Mouse (Mus musculus): ENCODE results near the gene Qdpr.

DNA sequence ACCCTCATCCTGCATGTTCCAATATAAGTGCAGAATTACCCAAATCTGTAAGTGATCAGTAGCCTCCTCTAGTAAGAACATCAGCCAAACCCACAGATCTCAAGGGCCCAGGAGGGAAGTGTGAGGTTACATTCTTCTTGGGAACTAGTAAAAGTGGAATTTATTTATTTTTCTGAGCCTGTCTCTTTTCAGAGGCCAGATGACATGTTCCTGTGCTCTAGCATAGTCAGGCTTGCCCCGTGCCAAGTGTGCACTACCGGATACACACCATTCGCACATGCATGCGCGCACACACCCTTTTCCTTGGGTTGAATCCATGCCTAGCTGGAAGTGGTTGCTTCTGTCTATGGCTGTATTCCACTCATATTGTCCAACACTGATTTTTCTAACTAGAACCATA lies 25.7 kb upstream of the Qdpr start:
- no peak for TF ChIP-seq ZC3H11A (IDR thresholded peaks at IDR 0.05; ENCODE audit: borderline replicate concordance, low read depth, low read length)
- no peak for TF ChIP-seq HCFC1 (IDR thresholded peaks at IDR 0.05; ENCODE audit: borderline replicate concordance, insufficient read depth, low read length)
- no peak for TF ChIP-seq MAFK (IDR thresholded peaks at IDR 0.05; ENCODE audit: insufficient read depth, low read depth, low read length)
- no peak for TF ChIP-seq CHD2 (IDR thresholded peaks at IDR 0.05; ENCODE audit: low read depth, low read length)
